32 mouse cellular contexts compared by ENCODE assay signal in genomic region chr7:66359044-66359443, GRCm38 (mm10). TPM values are rescaled to one million over a fixed set of nuclear protein-coding genes. Genes with fewer than 3 reads are reported as not detected.
DNase-seq lines count a peak whose midpoint lies in the region; ATAC-seq and TF ChIP-seq lines count a peak whose summit lies in the region.
"Had no signal": no experiment of that assay in that cellular context is flagged by ENCODE, and none has a peak within 500 bp of the region (broad histone marks: within the 10 kb centered on the region; RNA-seq: fewer than 3 reads in every experiment).

No protein-coding gene starts in this region.

- no peak for TF ChIP-seq CTCF in liver, embryonic 14.5 days (IDR thresholded peaks at IDR 0.05; ENCODE audit: low read depth)
- TF ChIP-seq CTCF in intestine, postnatal 0 days (IDR thresholded peaks at IDR 0.05; ENCODE audit: low read depth) = no peak

- peaks cover 6 to 12% of the 10 kb centered on the region in 2 experiments; a peak in 3 of 4 replicates for H3K4me1 ChIP-seq in liver, embryonic 14.5 days (replicated peaks; ENCODE audit: control insufficient read depth in 2 of 2, insufficient read depth in 2 of 2, low read length in 1 of 2)
- peaks cover 6% of the 10 kb centered on the region; the same call in 1 of the 2 replicates for H3K4me1 ChIP-seq in liver, embryonic 11.5 days (replicated peaks; ENCODE audit: control insufficient read depth, insufficient read depth, low read length)
- 0 out of 2 replicates have a peak, but pooled peaks cover 3% of the 10 kb centered on the region for H3K4me1 ChIP-seq in intestine, postnatal 0 days (replicated peaks; ENCODE audit: control insufficient read depth, insufficient read depth, low read length)
- H3K4me1 ChIP-seq: forebrain, embryonic 13.5 days; heart, embryonic 15.5 days; hindbrain, embryonic 15.5 days; midbrain, embryonic 10.5 days had no signal

- no peak overlapping the region for H3ac ChIP-seq in myocyte (ENCODE audit: control insufficient read depth, insufficient read length)

- H3K4me3 ChIP-seq in liver, embryonic 14.5 days (ENCODE audit: insufficient read depth in 1 of 2, low read depth in 2 of 2, low read length in 2 of 2) = no peak overlapping the region
- H3K4me3 ChIP-seq in liver, embryonic 11.5 days (ENCODE audit: low read depth, low read length) = no peak overlapping the region
- H3K4me3 ChIP-seq in myocyte = no peak overlapping the region
- H3K4me3 ChIP-seq in intestine, postnatal 0 days (ENCODE audit: low read depth, low read length) = no peak overlapping the region
- H3K4me3 ChIP-seq: forebrain, embryonic 13.5 days; gastrocnemius, adult 2 months; heart, embryonic 15.5 days; hindbrain, embryonic 15.5 days; liver, embryonic 15.5 days; midbrain, embryonic 10.5 days had no signal

- H3K4me2 ChIP-seq in liver, embryonic 14.5 days (ENCODE audit: low read depth) = no peak overlapping the region
- H3K4me2 ChIP-seq in liver, embryonic 11.5 days = no peak overlapping the region
- H3K4me2 ChIP-seq in myocyte (ENCODE audit: low read depth) = peak overlapping the region; percentile 24
- no peak overlapping the region for H3K4me2 ChIP-seq in intestine, postnatal 0 days (replicated peaks; ENCODE audit: low read depth)
- H3K4me2 ChIP-seq: forebrain, embryonic 13.5 days; heart, embryonic 15.5 days; hindbrain, embryonic 15.5 days; liver, embryonic 15.5 days had no signal

- no peaks in the 10 kb centered on the region; the same call in 1 of the 2 replicates for H3K9me3 ChIP-seq in liver, embryonic 14.5 days (ENCODE audit: control insufficient read depth, low read length)
- H3K9me3 ChIP-seq in liver, embryonic 11.5 days (ENCODE audit: control insufficient read depth, low read length) = no peaks in the 10 kb centered on the region
- H3K9me3 ChIP-seq in intestine, postnatal 0 days (ENCODE audit: control insufficient read depth) = peaks cover 4% of the 10 kb centered on the region; the same call in 1 of the 2 replicates
- H3K9me3 ChIP-seq: hindbrain, embryonic 15.5 days had no signal

- peak; percentile 40 to 80 for DNase-seq in adrenal gland, adult (ENCODE audit: inconsistent age in 2 of 2, low spot score in 1 of 2)
- DNase-seq in adrenal gland, postnatal 4 days (ENCODE audit: low spot score in 2 of 2) = no peak
- DNase-seq in liver, embryonic 14.5 days (ENCODE audit: low read depth in 3 of 3, low spot score in 3 of 3) = peak in 2 of 3 experiments; percentile 26 to 31
- DNase-seq in liver, embryonic 11.5 days (ENCODE audit: low spot score) = no peak
- peak; percentile 55 for DNase-seq in NIH3T3 (ENCODE audit: low read depth)
- no peak for DNase-seq in neural tube, embryonic 10.5 days (ENCODE audit: extremely low spot score, low spot score)
- DNase-seq: cerebellum, adult 18-20 months; cerebellum, postnatal 25 days; gastrocnemius, adult 2 months; heart, postnatal 4 days; kidney, adult 9 months; kidney, postnatal 14 days; lung, postnatal 4 days; thymus, adult 2 months had no signal

- H3K27ac ChIP-seq in liver, embryonic 14.5 days = no peak overlapping the region
- no peak overlapping the region for H3K27ac ChIP-seq in liver, embryonic 11.5 days (ENCODE audit: low read depth, low read length)
- no peak overlapping the region for H3K27ac ChIP-seq in intestine, postnatal 0 days (ENCODE audit: low read depth, low read length)
- H3K27ac ChIP-seq: forebrain, embryonic 13.5 days; gastrocnemius, adult 2 months; heart, embryonic 15.5 days; hindbrain, embryonic 15.5 days; liver, embryonic 15.5 days; midbrain, embryonic 10.5 days had no signal

- TF ChIP-seq EP300 in liver, embryonic 14.5 days (IDR thresholded peaks at IDR 0.05; ENCODE audit: low read depth) = no peak

- no peaks in the 10 kb centered on the region for H3K36me3 ChIP-seq in liver, embryonic 14.5 days (replicated peaks; ENCODE audit: control insufficient read depth, insufficient read depth, low read depth)
- no peaks in the 10 kb centered on the region; the same call in 1 of the 2 replicates for H3K36me3 ChIP-seq in liver, embryonic 11.5 days (ENCODE audit: control insufficient read depth, insufficient read depth, low read length)
- peaks cover 12% of the 10 kb centered on the region for H3K36me3 ChIP-seq in myocyte (ENCODE audit: control insufficient read depth, insufficient read depth)
- peaks cover 8% of the 10 kb centered on the region for H3K36me3 ChIP-seq in intestine, postnatal 0 days (ENCODE audit: control insufficient read depth, insufficient read depth)
- H3K36me3 ChIP-seq: heart, embryonic 15.5 days; hindbrain, embryonic 15.5 days; midbrain, embryonic 10.5 days had no signal

- peaks cover 56% of the 10 kb centered on the region for H3K79me2 ChIP-seq in myocyte (ENCODE audit: control insufficient read depth, insufficient read depth)

- no peak for TF ChIP-seq POLR2A in myocyte (IDR thresholded peaks at IDR 0.05; ENCODE audit: insufficient read length, low read depth)

- 54% methylated on average over 4 of the region's 4 CpGs for WGBS in liver, embryonic 14.5 days (ENCODE audit: insufficient replicate concordance)
- 79% methylated on average over 4 of the region's 4 CpGs for WGBS in liver, embryonic 11.5 days
- 89% methylated on average over 4 of the region's 4 CpGs for WGBS in intestine, postnatal 0 days

- no peak overlapping the region for H3K9ac ChIP-seq in liver, embryonic 14.5 days (replicated peaks)
- H3K9ac ChIP-seq in liver, embryonic 11.5 days (ENCODE audit: low read depth, low read length) = no peak overlapping the region
- no peak overlapping the region for H3K9ac ChIP-seq in intestine, postnatal 0 days (ENCODE audit: low read depth, low read length)
- H3K9ac ChIP-seq: forebrain, embryonic 13.5 days; heart, embryonic 15.5 days; hindbrain, embryonic 15.5 days; liver, embryonic 15.5 days had no signal

- ATAC-seq in liver, embryonic 14.5 days (ENCODE audit: insufficient read depth) = no peak; the same call in 1 of the 2 replicates
- no peak for ATAC-seq in liver, embryonic 11.5 days (replicated peaks; ENCODE audit: low FRiP score)
- ATAC-seq in intestine, postnatal 0 days = no peak
- ATAC-seq: forebrain, embryonic 13.5 days had no signal

- no peaks in the 10 kb centered on the region for H3K27me3 ChIP-seq in liver, embryonic 14.5 days (ENCODE audit: control insufficient read depth, insufficient read depth, low read length)
- H3K27me3 ChIP-seq in liver, embryonic 11.5 days (replicated peaks; ENCODE audit: control insufficient read depth, insufficient read depth, low read length) = no peaks in the 10 kb centered on the region
- H3K27me3 ChIP-seq in myocyte (ENCODE audit: control insufficient read depth, insufficient read depth, insufficient read length) = no peaks in the 10 kb centered on the region
- H3K27me3 ChIP-seq in intestine, postnatal 0 days (replicated peaks; ENCODE audit: control insufficient read depth, insufficient read depth, low read length) = no peaks in the 10 kb centered on the region
- H3K27me3 ChIP-seq: forebrain, embryonic 13.5 days; heart, embryonic 15.5 days; hindbrain, embryonic 15.5 days; liver, embryonic 15.5 days had no signal

TF ChIP-seq in myocyte, 11 proteins besides CTCF, POLR2A, EP300 and RAD21:
- TF ChIP-seq SRF (IDR thresholded peaks at IDR 0.05; ENCODE audit: control insufficient read depth, insufficient read length, low read depth) (no peak), MYOG (IDR thresholded peaks at IDR 0.05; ENCODE audit: control insufficient read depth in 1 of 3, insufficient read depth in 1 of 3, insufficient read length in 2 of 3, low read depth in 2 of 3) (no peak)

RNA-seq across cellular contexts. Expression of gene Gm10974, which starts 6.7 kb away (rescaled TPM):
- not detected for total RNA-seq in adrenal gland, postnatal 4 days (2021)
- polyA plus RNA-seq in liver, embryonic 14.5 days (2012; rRNA removed) = not detected in 2 replicates
- polyA plus RNA-seq in liver, embryonic 14.5 days (2014; fragmentation: Nextera tagmentation; extraction: Ambion mirVana) = not detected in 2 replicates
- polyA plus RNA-seq in liver, embryonic 11.5 days (2014; fragmentation: Nextera tagmentation; extraction: Ambion mirVana) = not detected in 2 replicates
- polyA plus RNA-seq in myocyte (2012; fragmentation: generic; extraction: Trizol) = not detected
- not detected in 2 replicates for polyA plus RNA-seq in intestine, postnatal 0 days (2015; fragmentation: Nextera tagmentation; extraction: Ambion mirVana)
- total RNA-seq: gastrocnemius, adult 2 months; gastrocnemius, postnatal 4 days; heart, postnatal 4 days; layer of hippocampus, adult 18-20 months; layer of hippocampus, postnatal 14 days; left cerebral cortex, adult 8-10 months had no signal
- polyA plus RNA-seq: embryonic facial prominence, embryonic 14.5 days; forebrain, embryonic 13.5 days; heart, embryonic 15.5 days; hindbrain, embryonic 15.5 days; intestine, embryonic 14.5 days; limb, embryonic 11.5 days; liver, embryonic 15.5 days; lung, embryonic 16.5 days; midbrain, embryonic 10.5 days; neural tube, embryonic 11.5 days; small intestine, adult 2 months; stomach, embryonic 16.5 days; thymus, adult 2 months had no signal

RNA-seq across cellular contexts. Expression of gene Lrrk1, which starts 29.1 kb away (rescaled TPM):
- total RNA-seq in adrenal gland, postnatal 4 days (2021) = 10 to 100 TPM; 20.2 to 20.9 TPM
- 3.1 and 3.3 TPM in 2 replicates for polyA plus RNA-seq in liver, embryonic 14.5 days (2012; rRNA removed)
- 2.3 and 3.0 TPM in 2 replicates for polyA plus RNA-seq in liver, embryonic 14.5 days (2014; fragmentation: Nextera tagmentation; extraction: Ambion mirVana)
- polyA plus RNA-seq in liver, embryonic 11.5 days (2014; fragmentation: Nextera tagmentation; extraction: Ambion mirVana) = 8.9 and 9.3 TPM in 2 replicates
- 24.8 TPM for polyA plus RNA-seq in myocyte (2012; fragmentation: generic; extraction: Trizol)
- polyA plus RNA-seq in intestine, postnatal 0 days (2015; fragmentation: Nextera tagmentation; extraction: Ambion mirVana) = 6.1 and 8.0 TPM in 2 replicates

Comparison
In these comparisons a context has a peak if more than half of its experiments do, and no peak if none do; other contexts are left out.
1. DNase-seq: peak in adrenal gland, adult (2 of 2), liver, embryonic 14.5 days (2 of 3) and NIH3T3 (single experiment); none in adrenal gland, postnatal 4 days (0 of 2), liver, embryonic 11.5 days (single experiment) and neural tube, embryonic 10.5 days (single experiment).